17 mouse cellular contexts compared by ENCODE assay signal in genomic region chr5:114583490-114584175, GRCm38 (mm10). TPM values are rescaled to one million over a fixed set of nuclear protein-coding genes. Genes with fewer than 3 reads are reported as not detected.
DNase-seq lines count a peak whose midpoint lies in the region; ATAC-seq and TF ChIP-seq lines count a peak whose summit lies in the region.
"Had no signal": no experiment of that assay in that cellular context is flagged by ENCODE, and none has a peak within 500 bp of the region (broad histone marks: within the 10 kb centered on the region; RNA-seq: fewer than 3 reads in every experiment).

No protein-coding gene starts in this region.

- no peak overlapping the region for H3K4me3 ChIP-seq in forebrain, embryonic 10.5 days
- H3K4me3 ChIP-seq in forebrain, embryonic 12.5 days (replicated peaks), result no peak overlapping the region
- no peak overlapping the region for H3K4me3 ChIP-seq in midbrain, embryonic 11.5 days (ENCODE audit: low read depth, low read length)
- no peak overlapping the region for H3K4me3 ChIP-seq in midbrain, postnatal 0 days (ENCODE audit: low read depth, low read length)
- H3K4me3 ChIP-seq in ES-E14 (ENCODE audit: insufficient read depth in 1 of 2, low read depth in 1 of 2, low read length in 2 of 2, poor library complexity in 1 of 2, severe bottlenecking in 1 of 2), result no peak overlapping the region
- H3K4me3 ChIP-seq in hindbrain, embryonic 12.5 days, result no peak overlapping the region
- H3K4me3 ChIP-seq: gastrocnemius, adult 2 months; limb, embryonic 15.5 days had no signal

- H3K4me2 ChIP-seq in forebrain, embryonic 12.5 days, result no peak overlapping the region
- H3K4me2 ChIP-seq in midbrain, embryonic 11.5 days, result 0 out of 2 replicates have a peak overlapping the region, but pooled peaks have one; percentile 6
- H3K4me2 ChIP-seq in midbrain, postnatal 0 days (ENCODE audit: low read depth, low read length, poor library complexity, severe bottlenecking), result no peak overlapping the region
- H3K4me2 ChIP-seq in hindbrain, embryonic 12.5 days (replicated peaks), result no peak overlapping the region
- H3K4me2 ChIP-seq: limb, embryonic 15.5 days had no signal

- in situ Hi-C loops in ES-E14 (cut with MboI; ENCODE audit: low sequenced_read_pairs in 2 of 2, unreplicated experiment in 2 of 2), result no loop called here

- WGBS in forebrain, embryonic 10.5 days, result 86% methylated on average over 12 of the region's 12 CpGs
- 85% methylated on average over 12 of the region's 12 CpGs for WGBS in forebrain, embryonic 12.5 days
- 84% methylated on average over 12 of the region's 12 CpGs for WGBS in midbrain, embryonic 11.5 days
- WGBS in midbrain, postnatal 0 days, result 73% methylated on average over 12 of the region's 12 CpGs
- WGBS in hindbrain, embryonic 12.5 days, result 75% methylated on average over 12 of the region's 12 CpGs

- peaks cover 86% of the 10 kb centered on the region for H3K4me1 ChIP-seq in forebrain, embryonic 10.5 days
- H3K4me1 ChIP-seq in forebrain, embryonic 12.5 days, result peaks cover 88% of the 10 kb centered on the region
- peaks cover 58% of the 10 kb centered on the region for H3K4me1 ChIP-seq in midbrain, embryonic 11.5 days (ENCODE audit: control insufficient read depth, insufficient read depth, low read length)
- H3K4me1 ChIP-seq in midbrain, postnatal 0 days (ENCODE audit: insufficient read depth, low read length), result peaks cover 16% of the 10 kb centered on the region
- 0 out of 4 replicates have a peak, but pooled peaks cover 0 to 2% of the 10 kb centered on the region in 2 experiments for H3K4me1 ChIP-seq in ES-E14 (ENCODE audit: control insufficient read depth in 2 of 2, insufficient read depth in 2 of 2, low read length in 2 of 2, poor library complexity in 1 of 2)
- H3K4me1 ChIP-seq in hindbrain, embryonic 12.5 days, result peaks cover 78% of the 10 kb centered on the region
- H3K4me1 ChIP-seq: limb, embryonic 15.5 days had no signal

- H3K36me3 ChIP-seq in forebrain, embryonic 10.5 days (replicated peaks), result peaks cover 20% of the 10 kb centered on the region
- H3K36me3 ChIP-seq in forebrain, embryonic 12.5 days (replicated peaks), result no peaks in the 10 kb centered on the region
- no peaks in the 10 kb centered on the region for H3K36me3 ChIP-seq in midbrain, embryonic 11.5 days (ENCODE audit: control insufficient read depth, insufficient read depth, low read length)
- no peaks in the 10 kb centered on the region for H3K36me3 ChIP-seq in midbrain, postnatal 0 days (ENCODE audit: insufficient read depth, low read length)
- H3K36me3 ChIP-seq in ES-E14 (ENCODE audit: control insufficient read depth, insufficient read depth, low read length, poor library complexity, severe bottlenecking), result no peaks in the 10 kb centered on the region
- 0 out of 2 replicates have a peak, but pooled peaks cover 4% of the 10 kb centered on the region for H3K36me3 ChIP-seq in hindbrain, embryonic 12.5 days
- H3K36me3 ChIP-seq: limb, embryonic 15.5 days had no signal

- no peaks in the 10 kb centered on the region for H3K9me3 ChIP-seq in forebrain, embryonic 10.5 days
- no peaks in the 10 kb centered on the region for H3K9me3 ChIP-seq in forebrain, embryonic 12.5 days
- H3K9me3 ChIP-seq in midbrain, embryonic 11.5 days (ENCODE audit: control insufficient read depth, low read length), result no peaks in the 10 kb centered on the region
- H3K9me3 ChIP-seq in midbrain, postnatal 0 days (ENCODE audit: low read length), result no peaks in the 10 kb centered on the region
- no peaks in the 10 kb centered on the region for H3K9me3 ChIP-seq in ES-E14 (ENCODE audit: control insufficient read depth, insufficient read depth, low read depth, low read length)
- H3K9me3 ChIP-seq in hindbrain, embryonic 12.5 days (replicated peaks), result no peaks in the 10 kb centered on the region
- H3K9me3 ChIP-seq: limb, embryonic 15.5 days had no signal

- DNase-seq in forebrain, embryonic 10.5 days (ENCODE audit: extremely low spot score, low spot score), result no peak
- DNase-seq in midbrain, embryonic 11.5 days (ENCODE audit: low spot score, missing footprints), result no peak
- DNase-seq in midbrain, postnatal 0 days (ENCODE audit: low spot score), result no peak
- DNase-seq in ES-E14 (ENCODE audit: low read depth, low spot score), result no peak
- DNase-seq in cerebellum, adult 8-10 months, result no peak
- no peak for DNase-seq in layer of hippocampus, postnatal 14 days (ENCODE audit: low spot score in 2 of 2)
- DNase-seq: cerebellum, adult 11 months; cerebellum, postnatal 36 days; forebrain, postnatal 0 days; heart, adult 11 months; kidney, adult 2 months; kidney, postnatal 4 days; right cerebral cortex, postnatal 4 days had no signal

- H3K27me3 ChIP-seq in forebrain, embryonic 10.5 days (ENCODE audit: poor library complexity, severe bottlenecking), result peaks cover 23% of the 10 kb centered on the region
- H3K27me3 ChIP-seq in forebrain, embryonic 12.5 days, result peaks cover 38% of the 10 kb centered on the region
- H3K27me3 ChIP-seq in midbrain, embryonic 11.5 days (ENCODE audit: control insufficient read depth, insufficient read depth, low read length), result no peaks in the 10 kb centered on the region
- no peaks in the 10 kb centered on the region for H3K27me3 ChIP-seq in midbrain, postnatal 0 days (ENCODE audit: insufficient read depth, low read length)
- H3K27me3 ChIP-seq in hindbrain, embryonic 12.5 days, result peaks cover 6% of the 10 kb centered on the region; the same call in 1 of the 2 replicates

- H3K9ac ChIP-seq in forebrain, embryonic 12.5 days, result no peak overlapping the region
- H3K9ac ChIP-seq in midbrain, embryonic 11.5 days (ENCODE audit: low read length), result no peak overlapping the region; the same call in 1 of the 2 replicates
- no peak overlapping the region for H3K9ac ChIP-seq in midbrain, postnatal 0 days (replicated peaks; ENCODE audit: low read length, poor library complexity, severe bottlenecking)
- H3K9ac ChIP-seq in ES-E14 (ENCODE audit: insufficient read depth, low read depth, low read length, poor library complexity, severe bottlenecking), result no peak overlapping the region; the same call in 1 of the 2 replicates
- no peak overlapping the region; the same call in 1 of the 2 replicates for H3K9ac ChIP-seq in hindbrain, embryonic 12.5 days
- H3K9ac ChIP-seq: forebrain, postnatal 0 days; limb, embryonic 15.5 days had no signal

- no peak for ATAC-seq in forebrain, embryonic 12.5 days (ENCODE audit: low FRiP score)
- ATAC-seq in midbrain, embryonic 11.5 days (ENCODE audit: low FRiP score), result no peak
- no peak for ATAC-seq in midbrain, postnatal 0 days (ENCODE audit: low FRiP score)
- no peak for ATAC-seq in hindbrain, embryonic 12.5 days (ENCODE audit: low FRiP score)

- TF ChIP-seq CTCF in midbrain, postnatal 0 days (IDR thresholded peaks at IDR 0.05), result no peak

- peak overlapping the region; percentile 12; the same call in 1 of the 2 replicates for H3K27ac ChIP-seq in forebrain, embryonic 10.5 days
- H3K27ac ChIP-seq in forebrain, embryonic 12.5 days, result no peak overlapping the region
- peak overlapping the region; percentile 79; the same call in 1 of the 2 replicates for H3K27ac ChIP-seq in midbrain, embryonic 11.5 days (ENCODE audit: low read depth, low read length)
- no peak overlapping the region for H3K27ac ChIP-seq in midbrain, postnatal 0 days (ENCODE audit: low read depth, low read length)
- H3K27ac ChIP-seq in ES-E14 (ENCODE audit: insufficient read depth, low read depth, low read length, poor library complexity, severe bottlenecking), result 0 out of 2 replicates have a peak overlapping the region, but pooled peaks have one; percentile 12
- H3K27ac ChIP-seq in hindbrain, embryonic 12.5 days, result peak overlapping the region; percentile 69
- H3K27ac ChIP-seq: gastrocnemius, adult 2 months; limb, embryonic 15.5 days had no signal

TF ChIP-seq in ES-E14, 5 proteins besides CTCF, POLR2A, EP300 and RAD21:
- no peak for TF ChIP-seq HCFC1 (IDR thresholded peaks at IDR 0.05; ENCODE audit: borderline replicate concordance, insufficient read depth, low read length)
- TF ChIP-seq CHD2 (IDR thresholded peaks at IDR 0.05; ENCODE audit: low read depth, low read length), result no peak
- no peak for TF ChIP-seq MAFK (IDR thresholded peaks at IDR 0.05; ENCODE audit: insufficient read depth, low read depth, low read length)
- no peak for TF ChIP-seq ZC3H11A (IDR thresholded peaks at IDR 0.05; ENCODE audit: borderline replicate concordance, low read depth, low read length)
- TF ChIP-seq ZNF384 (IDR thresholded peaks at IDR 0.05; ENCODE audit: low read depth, low read length), result no peak
TF ChIP-seq in ES-E14: peak in this region for 0.

RNA-seq across cellular contexts. Expression of gene Fam222a, which starts 15.8 kb away (rescaled TPM):
- 3.9 and 4.1 TPM in 2 replicates for polyA plus RNA-seq in forebrain, embryonic 10.5 days (2016; fragmentation: Nextera tagmentation; extraction: Ambion mirVana)
- polyA plus RNA-seq in forebrain, embryonic 12.5 days (2016; fragmentation: Nextera tagmentation; extraction: Ambion mirVana), result 6.9 and 10.2 TPM in 2 replicates
- polyA plus RNA-seq in midbrain, embryonic 11.5 days (2014; fragmentation: Nextera tagmentation; extraction: Ambion mirVana), result 5.8 and 6.7 TPM in 2 replicates
- total RNA-seq in midbrain, postnatal 0 days (2014; rRNA removed), result 5.6 and 10.4 TPM in 2 replicates
- 3.5 and 4.2 TPM in 2 replicates for polyA plus RNA-seq in midbrain, postnatal 0 days (2015; fragmentation: Nextera tagmentation; extraction: Ambion mirVana)
- 1.2 and 2.2 TPM in 2 replicates for total RNA-seq in ES-E14 (2012; rRNA removed)
- 9.4 and 9.9 TPM in 2 replicates for polyA plus RNA-seq in hindbrain, embryonic 12.5 days (2016; fragmentation: Nextera tagmentation; extraction: Ambion mirVana)
- 1 to 10 TPM; 7.6 to 7.8 TPM for total RNA-seq in layer of hippocampus, postnatal 14 days (2021)

Comparison
In these comparisons a context has a peak if more than half of its experiments do, and no peak if none do; other contexts are left out.
1. H3K27ac ChIP-seq: peak in forebrain, embryonic 10.5 days (single experiment), midbrain, embryonic 11.5 days (single experiment), ES-E14 (single experiment) and hindbrain, embryonic 12.5 days (single experiment); none in forebrain, embryonic 12.5 days (single experiment) and midbrain, postnatal 0 days (single experiment).